Mouse (Mus musculus) liver, embryonic 16.5 days (tissue): Measurements from ENCODE around the gene Treml1. TPM values are rescaled to one million over a fixed set of nuclear protein-coding genes. Genes with fewer than 3 reads are reported as not detected.

ENCODE experiments used
- ATAC-seq: fragments of 200-750 bp; cut with Nextera tagmentation; 2 replicates; pipeline ENCODE4 v1.8.0; 2017; ENCODE audit warnings: low read depth, mild to moderate bottlenecking, moderate number of reproducible peaks, moderate library complexity
- H3K27ac ChIP-seq: fragments of 300-500 bp; sonication (generic); 2 replicates; pipeline ENCODE4 v1.5.1; 2014; ENCODE audit warnings: mild to moderate bottlenecking, low read length
- H3K27me3 ChIP-seq: fragments of 300-500 bp; sonication (generic); 2 replicates; pipeline ENCODE4 v1.6.1; 2014; ENCODE audit warnings: low read depth, low read length, mixed read lengths; ENCODE audit not compliant: control insufficient read depth, insufficient read depth
- H3K36me3 ChIP-seq: fragments of 300-500 bp; sonication (generic); 2 replicates; pipeline ENCODE4 v1.6.1; 2014; ENCODE audit warnings: mild to moderate bottlenecking; ENCODE audit not compliant: control insufficient read depth, insufficient read depth
- H3K4me1 ChIP-seq: fragments of 300-500 bp; sonication (generic); 2 replicates; pipeline ENCODE4 v1.6.1; 2014; ENCODE audit warnings: low read depth, low read length, mixed read lengths; ENCODE audit not compliant: control insufficient read depth
- H3K4me2 ChIP-seq: fragments of 300-500 bp; sonication (generic); 2 replicates; pipeline ENCODE4 v1.6.1; 2014; ENCODE audit warnings: low read depth, low read length, mixed read lengths
- H3K4me3 ChIP-seq: fragments of 300-500 bp; sonication (generic); 2 replicates; pipeline ENCODE4 v1.5.1; 2014; ENCODE audit warnings: low read depth, mild to moderate bottlenecking, low read length
- H3K9ac ChIP-seq: fragments of 300-500 bp; sonication (generic); 2 replicates; pipeline ENCODE4 v1.6.1; 2014; ENCODE audit warnings: low read depth, low read length
- H3K9me3 ChIP-seq: fragments of 300-500 bp; sonication (generic); replicated peaks from 2 replicates; pipeline ENCODE4 v1.6.1; 2016; ENCODE audit warnings: low read length; ENCODE audit not compliant: control insufficient read depth
- WGBS: fragments of 180-500 bp; shearing (Covaris S2); extraction: QIAGEN DNeasy Blood & Tissue Kit; methylation state at CpG from one replicate; pipeline ENCODE4 v1.1.7; 2014; ENCODE audit not compliant: insufficient replicate concordance; 5-methylcytosine and 5-hydroxymethylcytosine counted together
- polyA plus RNA-seq: library from polyadenylated mRNA; unstranded; fragments of >200 nt; fragmentation: Nextera tagmentation; extraction: Ambion mirVana; gene quantifications from 2 replicates; pipeline ENCODE4 v1.2.1, GENCODE M21; 2015

The Treml1 gene
- polyA plus RNA-seq, 1 experiment from 2014 or later = 15.3 TPM

- WGBS = 29% methylated on average over 6 of the region's 6 CpGs
- Histone ChIP-seq H3K27ac (no peak overlapping the region), H3K27me3 (no peaks in the 10 kb centered on the region), H3K4me3 (no peak overlapping the region), H3K4me2 (no peak overlapping the region), H3K36me3 (no peaks in the 10 kb centered on the region), H3K9me3 (no peaks in the 10 kb centered on the region), H3K9ac (no peak overlapping the region), H3K4me1 (peaks cover 6% of the 10 kb centered on the region)
- peak; percentile 32; the same call in 1 of the 2 replicates for ATAC-seq
These were observed 3.8 kb downstream of the Treml1 start for GRCm38 (mm10) chr17:48363421-48363965.

GRCm38 (mm10) chr17:48365511-48366155 lies 5.9 kb downstream of the Treml1 start:
- Histone ChIP-seq H3K27me3 (no peaks in the 10 kb centered on the region), H3K27ac (no peak overlapping the region), H3K9ac (no peak overlapping the region), H3K4me1 (no peaks in the 10 kb centered on the region; the same call in 1 of the 2 replicates), H3K4me3 (no peak overlapping the region), H3K36me3 (no peaks in the 10 kb centered on the region), H3K9me3 (no peaks in the 10 kb centered on the region), H3K4me2 (no peak overlapping the region)
- ATAC-seq = no peak
- 70% methylated on average over 9 of the region's 9 CpGs for WGBS

GRCm38 (mm10) chr17:48366806-48367205 lies 7.1 kb downstream of the Treml1 start:
- no peaks in the 10 kb centered on the region; the same call in 1 of the 2 replicates for H3K4me1 ChIP-seq
- H3K4me3 ChIP-seq = no peak overlapping the region
- no peak overlapping the region for H3K4me2 ChIP-seq
- H3K27ac ChIP-seq = no peak overlapping the region
- H3K9me3 ChIP-seq = no peaks in the 10 kb centered on the region
- 69% methylated on average over 5 of the region's 5 CpGs for WGBS
- H3K36me3 ChIP-seq = no peaks in the 10 kb centered on the region
- no peaks in the 10 kb centered on the region for H3K27me3 ChIP-seq
- H3K9ac ChIP-seq = no peak overlapping the region
- no peak for ATAC-seq

- Histone ChIP-seq H3K4me2 (no peak overlapping the region), H3K36me3 (no peaks in the 10 kb centered on the region), H3K27ac (no peak overlapping the region), H3K4me1 (no peaks in the 10 kb centered on the region), H3K4me3 (no peak overlapping the region), H3K27me3 (no peaks in the 10 kb centered on the region), H3K9me3 (no peaks in the 10 kb centered on the region), H3K9ac (no peak overlapping the region)
- no peak for ATAC-seq
These were observed 11.9 kb downstream of the Treml1 start for GRCm38 (mm10) chr17:48371621-48372020.

GRCm38 (mm10) chr17:48372987-48373386 lies 13.3 kb downstream of the Treml1 start:
- WGBS = 74% methylated on average over 8 of the region's 8 CpGs
- Histone ChIP-seq H3K4me2 (no peak overlapping the region), H3K4me1 (no peaks in the 10 kb centered on the region), H3K9me3 (no peaks in the 10 kb centered on the region), H3K9ac (no peak overlapping the region), H3K36me3 (no peaks in the 10 kb centered on the region), H3K27me3 (no peaks in the 10 kb centered on the region), H3K4me3 (no peak overlapping the region), H3K27ac (no peak overlapping the region)
- ATAC-seq = no peak

- 71% methylated on average over 1 of the region's 1 CpGs for WGBS
- Histone ChIP-seq H3K4me3 (no peak overlapping the region), H3K9ac (no peak overlapping the region), H3K9me3 (no peaks in the 10 kb centered on the region), H3K27me3 (no peaks in the 10 kb centered on the region), H3K4me2 (no peak overlapping the region), H3K36me3 (no peaks in the 10 kb centered on the region), H3K4me1 (no peaks in the 10 kb centered on the region), H3K27ac (no peak overlapping the region)
- no peak for ATAC-seq
These were observed 16.4 kb downstream of the Treml1 start for GRCm38 (mm10) chr17:48376102-48376501.

- H3K4me2 ChIP-seq = no peak overlapping the region
- no peaks in the 10 kb centered on the region for H3K9me3 ChIP-seq
- H3K36me3 ChIP-seq = no peaks in the 10 kb centered on the region
- ATAC-seq = no peak
- no peaks in the 10 kb centered on the region for H3K4me1 ChIP-seq
- no peak overlapping the region for H3K4me3 ChIP-seq
- no peak overlapping the region for H3K27ac ChIP-seq
- H3K27me3 ChIP-seq = no peaks in the 10 kb centered on the region
- H3K9ac ChIP-seq = no peak overlapping the region
These were observed 19.3 kb downstream of the Treml1 start for GRCm38 (mm10) chr17:48379050-48379449.

- no peak for ATAC-seq
- Histone ChIP-seq H3K4me2 (no peak overlapping the region), H3K9ac (no peak overlapping the region), H3K9me3 (no peaks in the 10 kb centered on the region), H3K36me3 (peaks cover 45% of the 10 kb centered on the region), H3K27me3 (no peaks in the 10 kb centered on the region), H3K4me3 (no peak overlapping the region), H3K27ac (no peak overlapping the region), H3K4me1 (no peaks in the 10 kb centered on the region; the same call in 1 of the 2 replicates)
- 22% methylated on average over 2 of the region's 2 CpGs for WGBS
These were observed 26.2 kb downstream of the Treml1 start for GRCm38 (mm10) chr17:48385786-48386461.

- H3K4me3 ChIP-seq = no peak overlapping the region
- WGBS = 70% methylated on average over 2 of the region's 2 CpGs
- H3K4me1 ChIP-seq = no peaks in the 10 kb centered on the region; the same call in 1 of the 2 replicates
- no peaks in the 10 kb centered on the region for H3K9me3 ChIP-seq
- H3K9ac ChIP-seq = no peak overlapping the region
- H3K27ac ChIP-seq = no peak overlapping the region
- H3K36me3 ChIP-seq = peaks cover 73% of the 10 kb centered on the region
- no peak for ATAC-seq
- no peak overlapping the region for H3K4me2 ChIP-seq
- no peaks in the 10 kb centered on the region for H3K27me3 ChIP-seq
These were observed 28.9 kb downstream of the Treml1 start for GRCm38 (mm10) chr17:48388666-48389065.
